Mouse (Mus musculus) embryo, embryonic 11 days (tissue): Measurements from ENCODE around the gene Prkch.

Experiments
- DNase-seq: peaks from one replicate; pipeline ENCODE4 v3.0.0-alpha.2; 2015

Prkch gene

GRCm38 (mm10) chr12:73613183-73613582 is 28.6 kb downstream of the Prkch start:
- DNase-seq: no peak

- DNase-seq: peak; percentile 26
These were observed 33.1 kb downstream of the Prkch start for GRCm38 (mm10) chr12:73617652-73618051.

GRCm38 (mm10) chr12:73625277-73626032 is 40.9 kb downstream of the Prkch start:
- no peak for DNase-seq

GRCm38 (mm10) chr12:73627902-73628301 is 43.3 kb downstream of the Prkch start:
- no peak for DNase-seq

- DNase-seq: no peak
These were observed 46.0 kb downstream of the Prkch start for GRCm38 (mm10) chr12:73630596-73630995.

- DNase-seq: no peak
These were observed 46.6 kb downstream of the Prkch start for GRCm38 (mm10) chr12:73631148-73631547.

GRCm38 (mm10) chr12:73632671-73633244 is 48.2 kb downstream of the Prkch start:
- DNase-seq: peak; percentile 29

GRCm38 (mm10) chr12:73633707-73634106 is 49.1 kb downstream of the Prkch start:
- no peak for DNase-seq

- no peak for DNase-seq
These were observed 55.0 kb downstream of the Prkch start for GRCm38 (mm10) chr12:73639571-73639970.

GRCm38 (mm10) chr12:73641183-73641582 is 56.6 kb downstream of the Prkch start:
- no peak for DNase-seq

- no peak for DNase-seq
These were observed 60.6 kb downstream of the Prkch start for GRCm38 (mm10) chr12:73645216-73645615.

GRCm38 (mm10) chr12:73647686-73648085 is 63.1 kb downstream of the Prkch start:
- no peak for DNase-seq

GRCm38 (mm10) chr12:73656568-73657204 is 72.1 kb downstream of the Prkch start:
- no peak for DNase-seq

GRCm38 (mm10) chr12:73663421-73663820 is 78.8 kb downstream of the Prkch start:
- no peak for DNase-seq

GRCm38 (mm10) chr12:73666701-73667100 is 82.1 kb downstream of the Prkch start:
- no peak for DNase-seq

GRCm38 (mm10) chr12:73667607-73668006 is 83.0 kb downstream of the Prkch start:
- no peak for DNase-seq

- DNase-seq: no peak
These were observed 86.1 kb downstream of the Prkch start for GRCm38 (mm10) chr12:73670739-73671138.

- no peak for DNase-seq
These were observed 86.9 kb downstream of the Prkch start for GRCm38 (mm10) chr12:73671540-73671939.

- DNase-seq: no peak
These were observed 87.4 kb downstream of the Prkch start for GRCm38 (mm10) chr12:73672007-73672406.

- DNase-seq: no peak
These were observed 89.2 kb downstream of the Prkch start for GRCm38 (mm10) chr12:73673783-73674182.

- DNase-seq: peak; percentile 44
These were observed 90.6 kb downstream of the Prkch start for GRCm38 (mm10) chr12:73675212-73675611.

GRCm38 (mm10) chr12:73679400-73679801 is 94.8 kb downstream of the Prkch start:
- peak; percentile 24 for DNase-seq

GRCm38 (mm10) chr12:73682921-73683346 is 98.3 kb downstream of the Prkch start:
- DNase-seq: no peak

- no peak for DNase-seq
These were observed 101.3 kb downstream of the Prkch start for GRCm38 (mm10) chr12:73685875-73686274.
